Mouse (Mus musculus): Measurements from ENCODE around the gene Abcg5. TPM values are rescaled to one million over a fixed set of nuclear protein-coding genes. Genes with fewer than 3 reads are reported as not detected.
A peak's percentile ranks its signal among the peaks of the same experiment; 100 is the strongest.

Gene Abcg5
- polyA plus RNA-seq, 1 experiment from 2014 or later = 0.50 TPM

DNA sequence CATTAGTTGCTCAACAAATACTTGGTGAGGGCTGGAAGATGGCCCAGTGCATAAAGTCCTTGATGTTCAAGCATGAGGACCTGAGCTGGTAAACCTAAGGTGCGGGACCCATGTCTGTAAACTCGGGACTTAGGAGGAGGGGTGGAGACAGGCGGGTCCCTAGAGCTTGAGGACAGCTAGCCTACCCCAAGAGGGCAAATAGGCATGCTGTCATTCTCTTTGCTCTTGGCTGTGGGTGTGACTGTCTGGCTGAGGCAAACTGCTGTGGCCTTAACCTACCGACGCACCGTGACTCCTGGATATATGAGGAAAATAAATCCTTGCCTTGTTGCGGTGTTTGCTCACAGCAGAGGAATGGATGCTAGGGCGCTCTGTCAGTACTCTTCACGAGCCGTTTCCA is 55.1 kb downstream of the Abcg5 start:
- Histone ChIP-seq H3K4me3 (ENCODE audit: low read depth, low read length) (no peak overlapping the region), H3K4me2 (ENCODE audit: low read depth, low read length) (no peak overlapping the region), H3K27ac (ENCODE audit: low read depth, low read length) (no peak overlapping the region), H3K4me1 (ENCODE audit: control insufficient read depth, insufficient read depth, low read length) (peaks cover 4% of the 10 kb centered on the region; the same call in 1 of the 2 replicates), H3K9ac (replicated peaks; ENCODE audit: low read depth, low read length) (no peak overlapping the region), H3K27me3 (ENCODE audit: control insufficient read depth, insufficient read depth, low read length) (no peaks in the 10 kb centered on the region), H3K36me3 (ENCODE audit: control insufficient read depth, insufficient read depth, low read length) (no peaks in the 10 kb centered on the region), H3K9me3 (ENCODE audit: control insufficient read depth, low read length) (no peaks in the 10 kb centered on the region)
- 76% methylated on average over 10 of the region's 10 CpGs for WGBS
- no peak for ATAC-seq (ENCODE audit: low read depth)

DNA sequence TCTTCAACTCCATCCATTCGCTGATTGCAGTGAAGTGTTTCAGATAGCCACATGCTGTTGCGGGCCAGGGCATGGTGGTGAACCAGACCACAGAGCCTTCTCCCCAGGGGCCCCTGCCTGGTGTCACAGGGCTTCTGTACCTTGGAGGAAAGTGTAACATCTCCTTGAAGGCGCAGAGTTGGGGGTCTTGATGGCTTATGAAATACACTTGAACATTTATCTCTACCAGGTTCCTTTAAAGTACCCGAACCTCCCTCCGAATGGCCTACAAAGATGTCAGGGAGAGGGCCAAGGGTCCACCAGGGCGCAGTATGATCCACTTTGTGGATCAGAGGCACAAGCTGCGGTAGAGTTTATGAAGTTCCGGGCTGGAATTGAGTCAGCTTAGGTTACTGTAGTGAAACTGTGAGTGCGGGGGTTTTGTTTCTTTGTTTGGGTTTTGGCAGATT is 55.9 kb downstream of the Abcg5 start:
- no peak overlapping the region for H3K27ac ChIP-seq (ENCODE audit: low read depth, low read length)
- H3K27me3 ChIP-seq (ENCODE audit: control insufficient read depth, insufficient read depth, low read length) = no peaks in the 10 kb centered on the region
- H3K4me1 ChIP-seq (ENCODE audit: control insufficient read depth, insufficient read depth, low read length) = peaks cover 4% of the 10 kb centered on the region; the same call in 1 of the 2 replicates
- H3K9ac ChIP-seq (replicated peaks; ENCODE audit: low read depth, low read length) = 0 out of 2 replicates have a peak overlapping the region, but pooled peaks have one; percentile 2
- H3K36me3 ChIP-seq (ENCODE audit: control insufficient read depth, insufficient read depth, low read length) = no peaks in the 10 kb centered on the region
- no peaks in the 10 kb centered on the region for H3K9me3 ChIP-seq (ENCODE audit: control insufficient read depth, low read length)
- H3K4me3 ChIP-seq (ENCODE audit: low read depth, low read length) = peak overlapping the region; percentile 57
- WGBS = 35% methylated on average over 9 of the region's 9 CpGs
- peak overlapping the region; percentile 62 for H3K4me2 ChIP-seq (ENCODE audit: low read depth, low read length)
- peak; percentile 78 for ATAC-seq (ENCODE audit: low read depth)

DNA sequence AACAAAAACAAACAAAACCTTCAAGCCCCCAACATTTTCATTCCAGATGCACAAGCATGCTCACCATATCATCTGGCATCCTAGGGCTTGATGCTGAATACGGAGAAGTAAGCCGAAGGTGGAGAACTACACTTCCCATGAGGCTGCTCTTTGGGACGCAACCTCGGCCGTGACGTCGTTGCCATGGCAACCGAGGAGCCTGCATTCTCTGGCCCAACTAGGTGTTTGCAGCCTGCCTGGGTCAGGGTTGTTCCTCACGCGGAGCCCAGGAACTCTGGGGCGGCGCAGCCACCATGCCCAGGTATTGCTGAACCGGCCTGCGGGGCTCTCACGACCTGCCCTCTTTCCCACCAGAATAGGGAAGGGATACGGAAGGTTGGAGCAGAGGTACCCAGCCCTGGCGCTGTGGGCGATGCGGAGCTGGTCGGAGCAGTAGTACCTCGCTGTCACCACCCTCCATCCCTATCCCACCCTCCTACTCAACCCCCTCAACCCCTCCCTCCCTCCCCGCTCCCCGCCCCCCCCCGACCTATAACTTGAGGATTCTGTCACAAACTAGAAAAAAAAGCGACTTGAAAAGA is 56.4 kb downstream of the Abcg5 start, which contains the start of gene Dync2li1:
TSS of gene Dync2li1 (plus strand) at position 221 of the 581 bp plus-strand sequence.
- H3K27me3 ChIP-seq (ENCODE audit: control insufficient read depth, insufficient read depth, low read length) = no peaks in the 10 kb centered on the region
- H3K36me3 ChIP-seq (ENCODE audit: control insufficient read depth, insufficient read depth, low read length) = no peaks in the 10 kb centered on the region
- peaks cover 4% of the 10 kb centered on the region; the same call in 1 of the 2 replicates for H3K4me1 ChIP-seq (ENCODE audit: control insufficient read depth, insufficient read depth, low read length)
- under 1% methylated on average over 25 of the region's 25 CpGs for WGBS
- H3K27ac ChIP-seq (ENCODE audit: low read depth, low read length) = peak within 1 kb of the TSS; percentile 67; the same call in 1 of the 2 replicates
- peak within 1 kb of the TSS; percentile 57 for H3K4me3 ChIP-seq (ENCODE audit: low read depth, low read length)
- peak within 1 kb of the TSS; percentile 68 for H3K9ac ChIP-seq (replicated peaks; ENCODE audit: low read depth, low read length)
- peak within 1 kb of the TSS; percentile 62 for H3K4me2 ChIP-seq (ENCODE audit: low read depth, low read length)
- ATAC-seq (ENCODE audit: low read depth) = peak; percentile 99
- H3K9me3 ChIP-seq (ENCODE audit: control insufficient read depth, low read length) = no peaks in the 10 kb centered on the region

DNA sequence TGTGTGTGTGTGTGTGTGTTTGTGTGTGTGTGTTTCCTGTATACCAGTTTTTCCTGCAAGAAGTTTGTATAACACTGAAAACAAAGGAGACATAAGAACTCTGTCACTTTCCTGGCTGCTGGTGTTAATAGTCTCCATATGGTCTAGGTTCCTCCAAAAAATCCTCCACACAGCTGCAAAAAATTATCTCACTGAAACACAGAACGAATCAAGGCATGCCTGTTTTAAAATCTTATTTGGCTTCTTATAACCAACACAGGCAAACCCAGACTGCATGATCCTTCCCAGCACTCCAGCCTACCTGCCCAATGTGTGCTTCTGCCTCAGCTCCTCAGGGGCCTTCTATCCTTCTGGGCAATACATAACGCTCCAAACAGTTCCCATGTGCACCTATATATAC is 59.9 kb downstream of the Abcg5 start:
- Histone ChIP-seq H3K4me2 (ENCODE audit: low read depth, low read length) (no peak overlapping the region), H3K9me3 (ENCODE audit: control insufficient read depth, low read length) (no peaks in the 10 kb centered on the region), H3K27me3 (ENCODE audit: control insufficient read depth, insufficient read depth, low read length) (no peaks in the 10 kb centered on the region), H3K36me3 (ENCODE audit: control insufficient read depth, insufficient read depth, low read length) (no peaks in the 10 kb centered on the region), H3K4me1 (ENCODE audit: control insufficient read depth, insufficient read depth, low read length) (peaks cover 4% of the 10 kb centered on the region; the same call in 1 of the 2 replicates), H3K27ac (ENCODE audit: low read depth, low read length) (no peak overlapping the region), H3K9ac (replicated peaks; ENCODE audit: low read depth, low read length) (no peak overlapping the region), H3K4me3 (ENCODE audit: low read depth, low read length) (no peak overlapping the region)
- ATAC-seq (ENCODE audit: low read depth) = no peak
- WGBS = 63% methylated on average over 2 of the region's 2 CpGs

DNA sequence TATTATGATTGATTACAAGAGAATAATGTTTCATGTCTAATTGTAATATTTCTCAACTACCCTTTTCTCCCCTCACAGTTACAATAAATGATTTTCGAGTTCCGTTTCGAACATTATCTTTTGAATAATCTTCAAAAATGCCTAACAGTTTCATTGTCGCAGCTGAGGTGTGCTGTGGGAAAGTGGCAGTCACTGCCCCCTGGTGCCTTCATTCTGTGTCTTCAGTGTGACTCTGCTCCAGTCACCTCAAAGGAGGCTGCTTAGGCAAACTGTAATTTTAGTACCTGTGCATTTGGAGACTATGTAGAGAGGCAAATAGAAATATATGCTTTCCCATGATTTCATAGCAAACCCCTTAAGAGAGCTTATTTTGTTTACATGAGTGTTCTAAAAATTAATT is 60.8 kb downstream of the Abcg5 start:
- WGBS = 89% methylated on average over 4 of the region's 4 CpGs

DNA sequence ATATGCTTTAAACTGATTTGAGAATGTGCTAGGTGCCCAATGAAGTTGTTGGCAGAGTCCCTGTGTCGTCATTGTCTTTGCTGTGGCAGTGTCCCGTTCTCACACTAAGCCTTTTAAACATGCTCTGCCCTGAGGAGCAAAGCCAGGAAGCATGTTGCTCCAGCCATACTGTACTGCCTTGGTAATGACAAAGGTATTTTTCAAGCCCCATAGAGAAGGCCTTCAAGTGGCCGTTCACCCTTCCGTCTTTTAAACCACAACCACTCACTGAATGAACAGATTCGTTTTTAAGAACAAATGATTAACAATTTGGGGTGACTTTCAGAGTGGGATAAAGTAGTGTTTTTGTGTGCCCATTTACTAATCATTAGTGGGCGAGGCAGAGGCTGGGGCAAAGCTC is 61.6 kb downstream of the Abcg5 start:
- no peaks in the 10 kb centered on the region for H3K27me3 ChIP-seq (ENCODE audit: control insufficient read depth, insufficient read depth, low read length)
- H3K36me3 ChIP-seq (ENCODE audit: control insufficient read depth, insufficient read depth, low read length) = no peaks in the 10 kb centered on the region
- no peak overlapping the region for H3K4me2 ChIP-seq (ENCODE audit: low read depth, low read length)
- no peak overlapping the region for H3K9ac ChIP-seq (replicated peaks; ENCODE audit: low read depth, low read length)
- H3K4me3 ChIP-seq (ENCODE audit: low read depth, low read length) = no peak overlapping the region
- H3K4me1 ChIP-seq (ENCODE audit: control insufficient read depth, insufficient read depth, low read length) = no peaks in the 10 kb centered on the region
- no peaks in the 10 kb centered on the region for H3K9me3 ChIP-seq (ENCODE audit: control insufficient read depth, low read length)
- no peak overlapping the region for H3K27ac ChIP-seq (ENCODE audit: low read depth, low read length)
- 84% methylated on average over 6 of the region's 6 CpGs for WGBS
- no peak for ATAC-seq (ENCODE audit: low read depth)

More for the DNA sequence above, 60.8 kb downstream of the Abcg5 start:
- H3K4me3 ChIP-seq (ENCODE audit: low read depth, low read length) = no peak overlapping the region
- H3K36me3 ChIP-seq (ENCODE audit: control insufficient read depth, insufficient read depth, low read length) = no peaks in the 10 kb centered on the region
- H3K4me1 ChIP-seq (ENCODE audit: control insufficient read depth, insufficient read depth, low read length) = peaks cover 4% of the 10 kb centered on the region; the same call in 1 of the 2 replicates
- no peak overlapping the region for H3K4me2 ChIP-seq (ENCODE audit: low read depth, low read length)
- no peak overlapping the region for H3K27ac ChIP-seq (ENCODE audit: low read depth, low read length)
- ATAC-seq (ENCODE audit: low read depth) = no peak
- no peaks in the 10 kb centered on the region for H3K9me3 ChIP-seq (ENCODE audit: control insufficient read depth, low read length)
- H3K9ac ChIP-seq (replicated peaks; ENCODE audit: low read depth, low read length) = no peak overlapping the region
- H3K27me3 ChIP-seq (ENCODE audit: control insufficient read depth, insufficient read depth, low read length) = no peaks in the 10 kb centered on the region

DNA sequence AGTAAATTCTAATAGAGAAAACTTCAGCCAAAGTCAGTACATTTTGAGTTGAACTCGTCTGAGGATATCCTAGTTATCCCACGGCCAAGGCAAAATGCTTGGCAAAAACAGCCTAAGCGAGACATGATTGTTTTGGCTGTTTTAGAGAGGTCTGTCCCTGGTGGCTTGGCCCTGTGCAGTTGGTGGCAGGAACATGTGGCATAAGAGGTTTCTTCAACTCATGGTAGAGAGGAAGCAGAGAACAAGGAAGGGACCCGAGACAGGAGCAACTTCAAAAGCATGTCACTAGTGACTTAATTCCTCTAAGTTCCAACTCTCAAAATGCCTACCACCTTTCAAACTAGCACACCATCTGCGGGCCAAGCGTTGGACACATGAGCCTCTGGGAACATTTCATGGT is 62.2 kb downstream of the Abcg5 start:
- Histone ChIP-seq H3K27me3 (ENCODE audit: control insufficient read depth, insufficient read depth, low read length) (no peaks in the 10 kb centered on the region), H3K4me3 (ENCODE audit: low read depth, low read length) (no peak overlapping the region), H3K4me1 (ENCODE audit: control insufficient read depth, insufficient read depth, low read length) (no peaks in the 10 kb centered on the region), H3K36me3 (ENCODE audit: control insufficient read depth, insufficient read depth, low read length) (no peaks in the 10 kb centered on the region), H3K27ac (ENCODE audit: low read depth, low read length) (no peak overlapping the region), H3K9me3 (ENCODE audit: control insufficient read depth, low read length) (no peaks in the 10 kb centered on the region), H3K9ac (replicated peaks; ENCODE audit: low read depth, low read length) (no peak overlapping the region), H3K4me2 (ENCODE audit: low read depth, low read length) (no peak overlapping the region)
- ATAC-seq (ENCODE audit: low read depth) = no peak
- WGBS = 94% methylated on average over 6 of the region's 6 CpGs

DNA sequence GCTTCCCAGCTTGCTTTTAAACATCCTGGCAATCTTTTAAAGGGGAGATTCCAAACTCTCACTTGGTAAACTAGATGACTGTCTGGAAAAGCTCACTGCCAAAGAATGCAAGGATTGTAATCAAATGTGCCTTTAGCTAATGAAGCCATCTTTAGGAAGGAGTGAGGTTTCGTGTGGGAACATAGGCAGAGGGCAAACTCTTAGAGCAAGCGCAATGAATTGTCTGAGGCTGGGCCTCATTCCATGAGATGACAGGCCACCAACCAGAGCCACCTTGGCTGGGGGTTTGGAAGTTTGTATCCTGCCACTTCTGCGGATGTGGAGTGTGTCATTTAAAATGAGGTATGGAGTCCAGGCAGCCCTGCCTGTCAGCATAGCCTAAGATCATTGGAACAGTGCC is 62.7 kb downstream of the Abcg5 start:
- Histone ChIP-seq H3K4me2 (ENCODE audit: low read depth, low read length) (no peak overlapping the region), H3K36me3 (ENCODE audit: control insufficient read depth, insufficient read depth, low read length) (no peaks in the 10 kb centered on the region), H3K9ac (replicated peaks; ENCODE audit: low read depth, low read length) (no peak overlapping the region), H3K9me3 (ENCODE audit: control insufficient read depth, low read length) (no peaks in the 10 kb centered on the region), H3K4me1 (ENCODE audit: control insufficient read depth, insufficient read depth, low read length) (no peaks in the 10 kb centered on the region), H3K4me3 (ENCODE audit: low read depth, low read length) (no peak overlapping the region), H3K27ac (ENCODE audit: low read depth, low read length) (no peak overlapping the region), H3K27me3 (ENCODE audit: control insufficient read depth, insufficient read depth, low read length) (no peaks in the 10 kb centered on the region)
- no peak for ATAC-seq (ENCODE audit: low read depth)
- WGBS = 93% methylated on average over 3 of the region's 3 CpGs

DNA sequence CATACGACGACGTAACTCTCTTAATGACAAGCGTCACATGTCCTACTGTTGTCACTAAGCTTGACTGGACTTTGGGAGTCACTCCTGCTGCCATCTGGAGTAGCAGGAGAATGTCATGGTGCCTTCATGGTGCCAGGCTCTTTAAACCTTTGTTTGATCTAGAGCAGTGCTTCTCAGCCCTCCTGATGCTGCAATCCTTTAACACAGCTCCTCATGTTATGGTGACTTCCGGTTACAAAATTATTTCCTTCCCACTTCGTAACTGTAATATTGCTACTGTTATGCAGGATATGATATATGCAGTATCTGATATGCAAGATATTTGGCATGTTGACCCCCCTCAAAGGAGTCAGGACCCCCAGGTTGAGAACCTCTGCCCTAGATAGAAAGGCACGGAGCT is 63.7 kb downstream of the Abcg5 start:
- ATAC-seq (ENCODE audit: low read depth) = no peak
- Histone ChIP-seq H3K9me3 (ENCODE audit: control insufficient read depth, low read length) (no peaks in the 10 kb centered on the region), H3K4me1 (ENCODE audit: control insufficient read depth, insufficient read depth, low read length) (no peaks in the 10 kb centered on the region), H3K9ac (replicated peaks; ENCODE audit: low read depth, low read length) (no peak overlapping the region), H3K4me3 (ENCODE audit: low read depth, low read length) (no peak overlapping the region), H3K27me3 (ENCODE audit: control insufficient read depth, insufficient read depth, low read length) (no peaks in the 10 kb centered on the region), H3K36me3 (ENCODE audit: control insufficient read depth, insufficient read depth, low read length) (no peaks in the 10 kb centered on the region), H3K27ac (ENCODE audit: low read depth, low read length) (no peak overlapping the region), H3K4me2 (ENCODE audit: low read depth, low read length) (no peak overlapping the region)
- 89% methylated on average over 7 of the region's 7 CpGs for WGBS

Data from neural tube, embryonic 14.5 days (tissue).